ENCODE assay signal across 8 mouse cellular contexts in the genomic region with DNA sequence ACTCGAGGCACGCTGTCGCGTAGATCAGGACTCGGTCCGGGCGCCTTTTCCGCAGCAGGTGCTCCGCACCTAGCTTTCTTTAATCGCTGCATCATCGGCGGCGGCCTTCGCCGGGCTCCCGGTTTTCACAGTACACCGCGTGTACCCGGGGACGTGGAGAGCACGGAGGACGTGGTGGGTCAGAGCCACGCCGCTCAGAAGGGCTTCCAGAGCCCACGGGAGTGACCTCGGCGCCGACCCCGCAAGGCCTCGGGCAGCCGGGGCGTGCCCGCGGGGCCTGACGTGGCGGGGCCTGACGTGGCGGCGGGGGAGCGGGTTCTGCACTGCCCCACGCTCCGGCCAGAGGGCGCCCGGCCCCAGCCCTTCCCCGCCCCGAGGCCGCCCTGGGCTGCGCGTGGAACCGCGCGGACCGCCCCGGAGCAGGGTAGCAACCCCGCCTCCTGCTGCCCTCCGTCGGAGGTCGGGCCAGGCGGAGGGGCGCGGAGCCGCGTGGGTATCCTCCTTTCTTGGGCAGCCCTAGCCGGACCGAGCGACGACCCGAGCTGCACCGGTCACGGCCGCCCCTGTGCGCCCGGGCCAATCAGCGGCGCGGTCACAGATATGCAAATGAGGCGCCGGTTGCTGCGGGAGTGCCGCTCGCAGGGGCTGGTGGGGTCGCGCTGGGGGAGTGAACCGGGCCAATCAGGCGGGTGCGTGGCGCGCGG.
A peak's percentile ranks its signal among the peaks of the same experiment; 100 is the strongest.
DNase-seq lines count a peak whose midpoint lies in the region; ATAC-seq and TF ChIP-seq lines count a peak whose summit lies in the region.

No protein-coding gene starts in this region.

- TF ChIP-seq CTCF in liver, postnatal 0 days (IDR thresholded peaks at IDR 0.05; ENCODE audit: low read depth) = peak; percentile 63

- peak overlapping the region; percentile 78 for H3K9ac ChIP-seq in ES-E14 (ENCODE audit: insufficient read depth, low read depth, low read length, poor library complexity, severe bottlenecking)
- H3K9ac ChIP-seq in forebrain, embryonic 14.5 days (ENCODE audit: low read length) = peak overlapping the region; percentile 74
- peak overlapping the region; percentile 77 for H3K9ac ChIP-seq in liver, postnatal 0 days (replicated peaks)
- peak overlapping the region; percentile 85 for H3K9ac ChIP-seq in neural tube, embryonic 13.5 days

- DNase-seq in ES-E14 (ENCODE audit: low read depth, low spot score) = peak; percentile 64
- peak; percentile 94 for DNase-seq in cerebellum, adult 11 months
- peak; percentile 87 for DNase-seq in forebrain, embryonic 14.5 days (ENCODE audit: low spot score)
- DNase-seq in heart, postnatal 14 days = peak; percentile 98
- DNase-seq in layer of hippocampus, adult 11-12 months (ENCODE audit: low spot score) = peak; percentile 93
- peak; percentile 96 for DNase-seq in liver, postnatal 0 days
- peak; percentile 69 for DNase-seq in telencephalon, adult 2 months (ENCODE audit: low read depth, low spot score)

- H3K4me1 ChIP-seq in ES-E14 (ENCODE audit: control insufficient read depth in 2 of 2, insufficient read depth in 2 of 2, low read length in 2 of 2, poor library complexity in 1 of 2) = peaks cover 2 to 28% of the 10 kb centered on the region in 2 experiments
- H3K4me1 ChIP-seq in forebrain, embryonic 14.5 days (ENCODE audit: control insufficient read depth, insufficient read depth, low read length) = no peaks in the 10 kb centered on the region
- peaks cover 5% of the 10 kb centered on the region; the same call in 1 of the 2 replicates for H3K4me1 ChIP-seq in liver, postnatal 0 days (ENCODE audit: insufficient read depth)
- peaks cover 19% of the 10 kb centered on the region for H3K4me1 ChIP-seq in neural tube, embryonic 13.5 days (replicated peaks)

- WGBS in forebrain, embryonic 14.5 days = under 1% methylated on average over 58 of the region's 89 CpGs
- WGBS in liver, postnatal 0 days (ENCODE audit: insufficient replicate concordance) = under 1% methylated on average over 69 of the region's 89 CpGs
- under 1% methylated on average over 64 of the region's 89 CpGs for WGBS in neural tube, embryonic 13.5 days

- no peak for TF ChIP-seq EP300 in liver, postnatal 0 days (IDR thresholded peaks at IDR 0.05; ENCODE audit: low read depth)

- no peaks in the 10 kb centered on the region for H3K9me3 ChIP-seq in ES-E14 (ENCODE audit: control insufficient read depth, insufficient read depth, low read depth, low read length)
- H3K9me3 ChIP-seq in forebrain, embryonic 14.5 days (replicated peaks; ENCODE audit: control insufficient read depth, low read length) = no peaks in the 10 kb centered on the region
- H3K9me3 ChIP-seq in liver, postnatal 0 days (ENCODE audit: low read length) = no peaks in the 10 kb centered on the region
- H3K9me3 ChIP-seq in neural tube, embryonic 13.5 days = no peaks in the 10 kb centered on the region

- in situ Hi-C loops in ES-E14 (cut with MboI; ENCODE audit: low sequenced_read_pairs in 2 of 2, unreplicated experiment in 2 of 2) = no loop called here

- peak overlapping the region; percentile 91 to 93 for H3K4me3 ChIP-seq in ES-E14 (ENCODE audit: insufficient read depth in 1 of 2, low read depth in 1 of 2, low read length in 2 of 2, poor library complexity in 1 of 2, severe bottlenecking in 1 of 2)
- H3K4me3 ChIP-seq in forebrain, embryonic 14.5 days (ENCODE audit: low read depth, low read length) = peak overlapping the region; percentile 72
- H3K4me3 ChIP-seq in liver, postnatal 0 days (ENCODE audit: low read depth, low read length) = peak overlapping the region; percentile 79
- H3K4me3 ChIP-seq in neural tube, embryonic 13.5 days = peak overlapping the region; percentile 79

- ATAC-seq in forebrain, embryonic 14.5 days = peak; percentile 97
- ATAC-seq in liver, postnatal 0 days = peak; percentile 95
- peak; percentile 98 for ATAC-seq in neural tube, embryonic 13.5 days (ENCODE audit: low read depth)

- H3K27me3 ChIP-seq in forebrain, embryonic 14.5 days (replicated peaks; ENCODE audit: control insufficient read depth, insufficient read depth, low read length) = no peaks in the 10 kb centered on the region
- no peaks in the 10 kb centered on the region for H3K27me3 ChIP-seq in liver, postnatal 0 days (ENCODE audit: insufficient read depth, low read length)
- no peaks in the 10 kb centered on the region for H3K27me3 ChIP-seq in neural tube, embryonic 13.5 days

- intact Hi-C loops in heart, postnatal 14 days (cut with DNase I) = loop anchor here (1.0 to 2.0 kb wide), 3 partner anchors 31 to 80 kb away; a partner anchor contains a TSS

- H3K27ac ChIP-seq in ES-E14 (ENCODE audit: insufficient read depth, low read depth, low read length, poor library complexity, severe bottlenecking) = peak overlapping the region; percentile 91
- peak overlapping the region; percentile 64 for H3K27ac ChIP-seq in forebrain, embryonic 14.5 days (ENCODE audit: low read depth, low read length)
- peak overlapping the region; percentile 97 for H3K27ac ChIP-seq in liver, postnatal 0 days (ENCODE audit: low read depth)
- peak overlapping the region; percentile 91 for H3K27ac ChIP-seq in neural tube, embryonic 13.5 days (replicated peaks)

- H3K36me3 ChIP-seq in ES-E14 (ENCODE audit: control insufficient read depth, insufficient read depth, low read length, poor library complexity, severe bottlenecking) = no peaks in the 10 kb centered on the region
- no peaks in the 10 kb centered on the region for H3K36me3 ChIP-seq in forebrain, embryonic 14.5 days (ENCODE audit: control insufficient read depth, insufficient read depth, low read length)
- H3K36me3 ChIP-seq in liver, postnatal 0 days (replicated peaks; ENCODE audit: insufficient read depth, low read length) = no peaks in the 10 kb centered on the region
- no peaks in the 10 kb centered on the region for H3K36me3 ChIP-seq in neural tube, embryonic 13.5 days

- peak overlapping the region; percentile 97 for H3K4me2 ChIP-seq in forebrain, embryonic 14.5 days (ENCODE audit: low read length)
- peak overlapping the region; percentile 97 for H3K4me2 ChIP-seq in liver, postnatal 0 days (ENCODE audit: low read depth, low read length)
- peak overlapping the region; percentile 90 for H3K4me2 ChIP-seq in neural tube, embryonic 13.5 days

TF ChIP-seq in ES-E14, 5 proteins besides CTCF, POLR2A, EP300 and RAD21:
- TF ChIP-seq ZC3H11A (IDR thresholded peaks at IDR 0.05; ENCODE audit: borderline replicate concordance, low read depth, low read length) = no peak
- TF ChIP-seq CHD2 (IDR thresholded peaks at IDR 0.05; ENCODE audit: low read depth, low read length) = no peak
- no peak for TF ChIP-seq ZNF384 (IDR thresholded peaks at IDR 0.05; ENCODE audit: low read depth, low read length)
- no peak for TF ChIP-seq MAFK (IDR thresholded peaks at IDR 0.05; ENCODE audit: insufficient read depth, low read depth, low read length)
- no peak for TF ChIP-seq HCFC1 (IDR thresholded peaks at IDR 0.05; ENCODE audit: borderline replicate concordance, insufficient read depth, low read length)

Comparison
In these comparisons a context has a peak if more than half of its experiments do, and no peak if none do; other contexts are left out.
1. Peak in every context shown above with its lines: DNase-seq, ATAC-seq, H3K4me3 ChIP-seq and H3K27ac ChIP-seq.